Mouse (Mus musculus) ES-E14 (cell line): ENCODE data around the gene Amer2.

Experiments used
- CHD2 ChIP-seq: IDR thresholded peaks from 2 replicates; pipeline ENCODE4 v1.6.1; 2014; ENCODE audit warnings: mild to moderate bottlenecking, low read depth, low read length, inconsistent platforms
- HCFC1 ChIP-seq: IDR thresholded peaks from 2 replicates; pipeline ENCODE4 v1.6.1; 2012; ENCODE audit warnings: low read length, inconsistent platforms, borderline replicate concordance; ENCODE audit not compliant: insufficient read depth
- MAFK ChIP-seq: IDR thresholded peaks from 2 replicates; pipeline ENCODE4 v1.6.1; 2014; ENCODE audit warnings: mild to moderate bottlenecking, low read depth, low read length, inconsistent platforms; ENCODE audit not compliant: insufficient read depth
- ZC3H11A ChIP-seq: IDR thresholded peaks from 2 replicates; pipeline ENCODE4 v1.6.1; 2012; ENCODE audit warnings: low read depth, mild to moderate bottlenecking, inconsistent platforms, low read length, borderline replicate concordance
- ZNF384 ChIP-seq: IDR thresholded peaks from 2 replicates; pipeline ENCODE4 v1.6.1; 2012; ENCODE audit warnings: low read depth, low read length, inconsistent platforms

GRCm38 (mm10) chr14:60369667-60370315 is 3.3 kb upstream of the Amer2 start:
- TF ChIP-seq ZC3H11A, result no peak
- no peak for TF ChIP-seq HCFC1
- no peak for TF ChIP-seq MAFK
- no peak for TF ChIP-seq ZNF384
- TF ChIP-seq CHD2, result no peak
